Mouse (Mus musculus) macrophage (primary cell): ENCODE measurements around the gene Gm3147. TPM values are rescaled to one million over a fixed set of nuclear protein-coding genes. Genes with fewer than 3 reads are reported as not detected.
"Not testable (repeated sequence)": the region's sequence is repeated elsewhere in the genome, so short reads cannot be mapped to it uniquely, and the experiment has no call there.

Source experiments
- H3K27ac ChIP-seq: fragments of 350-480 bp; formaldehyde crosslinking; 2 replicates; pipeline ENCODE4 v1.9.0; 2021
- H3K36me3 ChIP-seq: fragments of 350-480 bp; formaldehyde crosslinking; 2 replicates; pipeline ENCODE4 v1.9.0; 2021; ENCODE audit errors: inconsistent target
- H3K4me3 ChIP-seq: fragments of 350-480 bp; formaldehyde crosslinking; 2 replicates; pipeline ENCODE4 v1.9.0; 2021; ENCODE audit errors: inconsistent target
- H3K79me2 ChIP-seq: fragments of 350-480 bp; formaldehyde crosslinking; 2 replicates; pipeline ENCODE4 v1.9.0; 2021; ENCODE audit errors: inconsistent target
- WGBS: methylation state at CpG from one replicate; pipeline ENCODE4 v1.1.7; 2026; ENCODE audit warnings: inconsistent platforms; ENCODE audit not compliant: missing documents; 5-methylcytosine and 5-hydroxymethylcytosine counted together
- polyA plus RNA-seq: library from polyadenylated mRNA; stranded (reverse); fragments of 250-400 nt; gene quantifications from 3 replicates; pipeline ENCODE4 v1.2.4, GENCODE M21; 2018; ENCODE audit warnings: inconsistent platforms
- total RNA-seq, 78 experiments: library from RNA; depleted of rRNA; stranded (reverse); fragments of 250-400 nt; gene quantifications; 1 replicate in 9 of 78; 2 replicates in 24 of 78; 3 replicates in 43 of 78; 4 replicates in 2 of 78; pipeline ENCODE4 v1.2.4; 2018; ENCODE audit warnings: inconsistent platforms in 56 of 78

Gene Gm3147
- not detected for total RNA-seq (2018; cell fraction: chromatin; rRNA removed)
- total RNA-seq (2018; cell fraction: cytosol; rRNA removed), result not detected
- total RNA-seq (2018; cell fraction: nucleus; rRNA removed), result not detected
- polyA plus RNA-seq, result not detected in 3 replicates

GRCm38 (mm10) chr5:94616242-94616641 lies at the start of gene Gm3147:
Gene Gm3147 (minus strand): TSS chr5:94616342.
- no CpG with 5 or more reads among the region's 1 CpGs for WGBS
- not testable (repeated sequence) for H3K79me2 ChIP-seq, H3K4me3 ChIP-seq, H3K27ac ChIP-seq, H3K36me3 ChIP-seq

DNA sequence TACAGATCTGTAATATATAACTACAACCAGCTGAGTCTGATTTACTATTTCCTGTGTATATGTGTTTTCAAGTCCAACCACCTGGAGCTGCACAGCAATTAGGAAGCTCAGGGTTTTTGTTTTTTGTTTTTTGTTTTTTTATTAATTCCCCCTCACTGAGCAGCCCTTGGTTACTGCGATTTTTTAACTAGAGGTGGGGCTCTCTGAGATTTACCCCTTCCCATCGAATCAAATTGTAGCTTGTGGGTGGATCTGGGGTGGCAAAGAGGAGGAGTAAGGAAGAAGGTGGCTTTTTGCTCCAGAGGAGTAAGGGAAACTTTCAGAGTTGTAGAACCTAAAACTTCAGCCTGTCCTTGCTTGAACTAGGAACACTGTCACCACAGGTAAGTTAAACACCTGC lies 31.9 kb upstream of the Gm3147 start, which contains the start of gene Gm6205:
TSS of gene Gm6205 (plus strand) at position 301 of the 400 bp plus-strand sequence.
- H3K36me3 ChIP-seq, H3K4me3 ChIP-seq, H3K79me2 ChIP-seq, H3K27ac ChIP-seq: not testable (repeated sequence)
- WGBS, result no CpG with 5 or more reads among the region's 2 CpGs

DNA sequence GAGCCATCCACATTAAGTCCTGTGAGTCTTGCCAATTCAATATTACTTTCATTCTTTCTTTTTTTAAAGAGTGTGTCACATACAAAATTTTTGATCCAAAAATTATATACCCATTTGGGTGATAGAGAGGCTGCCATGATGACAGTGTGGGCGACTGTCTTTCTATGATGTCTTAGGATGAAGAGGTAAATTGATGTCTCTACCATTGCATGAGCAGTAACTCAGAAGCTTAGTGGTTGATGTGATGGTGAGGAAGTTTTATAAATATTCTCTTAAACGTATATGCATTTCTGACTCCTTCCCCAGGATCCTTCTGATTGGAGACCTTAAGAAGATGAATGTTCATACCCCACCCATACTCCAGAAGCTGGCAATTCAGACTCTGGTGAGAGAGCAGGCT lies 7.5 kb upstream of the Gm3147 start, which contains the start of gene Gm6509:
TSS of gene Gm6509 (plus strand) at position 301 of the 400 bp plus-strand sequence.
- not testable (repeated sequence) for H3K36me3 ChIP-seq, H3K27ac ChIP-seq, H3K79me2 ChIP-seq, H3K4me3 ChIP-seq
- no CpG with 5 or more reads among the region's 2 CpGs for WGBS

Other genes starting within 250 kb of the Gm3147 start
- not detected in 3 replicates for gene Gm7682, start 170.6 kb downstream of the Gm3147 start, polyA plus RNA-seq
- not detected in 3 replicates for gene Gm3139, start 90.1 kb downstream of the Gm3147 start, polyA plus RNA-seq
- not detected in 3 replicates for gene Gm6509, start 7.6 kb upstream of the Gm3147 start, polyA plus RNA-seq
- gene Gm6205, start 32.0 kb upstream of the Gm3147 start, polyA plus RNA-seq, result not detected in 3 replicates
- not detected in 3 replicates for gene Gm3183, start 249.1 kb upstream of the Gm3147 start, polyA plus RNA-seq